Mouse (Mus musculus) bone marrow, adult 2 months (tissue): ENCODE measurements around the gene Slamf1.

Source experiments
- CTCF ChIP-seq: fragments of 200-500 bp; IDR thresholded peaks from 2 replicates; pipeline ENCODE4 v1.5.1; 2011; ENCODE audit warnings: low read length, control low read depth; ENCODE audit not compliant: control insufficient read depth, insufficient read depth
- POLR2A ChIP-seq: fragments of 200-500 bp; IDR thresholded peaks from 2 replicates; pipeline ENCODE4 v1.6.1; 2011; ENCODE audit warnings: low read depth, mild to moderate bottlenecking, control low read depth, low read length, borderline replicate concordance; ENCODE audit not compliant: control insufficient read depth

GRCm38 (mm10) chr1:171761853-171762448 is 5.0 kb upstream of the Slamf1 start:
- TF ChIP-seq POLR2A (no peak), CTCF (no peak)
